Mouse (Mus musculus) thymus, adult 2 months (tissue): ENCODE results near the gene Olfr605.

Experiments
- CTCF ChIP-seq: fragments of 200-500 bp; IDR thresholded peaks from 2 replicates; pipeline ENCODE4 v1.5.1; 2012; ENCODE audit warnings: mild to moderate bottlenecking, control low read depth, low read length, moderate library complexity, borderline replicate concordance; ENCODE audit not compliant: control insufficient read depth, poor library complexity, insufficient read depth; ENCODE audit errors: extremely low read depth
- POLR2A ChIP-seq: fragments of 200-500 bp; IDR thresholded peaks from 2 replicates; pipeline ENCODE4 v1.6.1; 2012; ENCODE audit warnings: mild to moderate bottlenecking, low read length, control low read depth, moderate library complexity; ENCODE audit not compliant: control insufficient read depth, poor library complexity, insufficient read depth; ENCODE audit errors: extremely low read depth

- TF ChIP-seq CTCF: no peak
- TF ChIP-seq POLR2A: no peak
Measured at GRCm38 (mm10) chr7:103448746-103449145, 3.5 kb upstream of the Olfr605 start, which contains the start of gene Olfr606.
